Mouse (Mus musculus): ENCODE results near the gene Cdk14. TPM values are rescaled to one million over a fixed set of nuclear protein-coding genes. Genes with fewer than 3 reads are reported as not detected.
A peak's percentile ranks its signal among the peaks of the same experiment; 100 is the strongest.

Cdk14 gene
- polyA plus RNA-seq, 1 experiment from 2014 or later: 42.2 TPM

GRCm38 (mm10) chr5:5175090-5175489 is 245.0 kb downstream of the Cdk14 start:
- H3K4me2 ChIP-seq: no peak overlapping the region
- no peaks in the 10 kb centered on the region for H3K36me3 ChIP-seq
- H3K4me1 ChIP-seq: peaks cover 5% of the 10 kb centered on the region; the same call in 1 of the 2 replicates
- H3K27me3 ChIP-seq (replicated peaks): no peaks in the 10 kb centered on the region
- no peaks in the 10 kb centered on the region for H3K9me3 ChIP-seq (replicated peaks)
- no peak overlapping the region for H3K4me3 ChIP-seq (replicated peaks)
- H3K27ac ChIP-seq (replicated peaks): no peak overlapping the region
- no peak overlapping the region for H3K9ac ChIP-seq (replicated peaks)
- no peak; the same call in 1 of the 2 replicates for ATAC-seq (ENCODE audit: low FRiP score)
- WGBS: 37% methylated on average over 1 of the region's 1 CpGs

GRCm38 (mm10) chr5:5166086-5166485 is 254.0 kb downstream of the Cdk14 start:
- no peak for ATAC-seq (ENCODE audit: low FRiP score)
- WGBS: 19% methylated on average over 2 of the region's 2 CpGs
- H3K27me3 ChIP-seq (replicated peaks): no peaks in the 10 kb centered on the region

GRCm38 (mm10) chr5:5164326-5164725 is 255.8 kb downstream of the Cdk14 start:
- Histone ChIP-seq H3K4me1 (no peaks in the 10 kb centered on the region), H3K27me3 (replicated peaks) (no peaks in the 10 kb centered on the region), H3K36me3 (no peaks in the 10 kb centered on the region), H3K9me3 (replicated peaks) (no peaks in the 10 kb centered on the region), H3K27ac (replicated peaks) (no peak overlapping the region), H3K4me3 (replicated peaks) (no peak overlapping the region), H3K4me2 (no peak overlapping the region), H3K9ac (replicated peaks) (no peak overlapping the region)
- no peak for ATAC-seq (ENCODE audit: low FRiP score)
- 96% methylated on average over 5 of the region's 5 CpGs for WGBS

More at GRCm38 (mm10) chr5:5166086-5166485, 254.0 kb downstream of the Cdk14 start:
- no peaks in the 10 kb centered on the region for H3K4me1 ChIP-seq
- H3K4me3 ChIP-seq (replicated peaks): no peak overlapping the region
- H3K9me3 ChIP-seq (replicated peaks): no peaks in the 10 kb centered on the region
- no peaks in the 10 kb centered on the region for H3K36me3 ChIP-seq
- H3K27ac ChIP-seq (replicated peaks): no peak overlapping the region
- H3K9ac ChIP-seq (replicated peaks): no peak overlapping the region
- H3K4me2 ChIP-seq: no peak overlapping the region

DNA sequence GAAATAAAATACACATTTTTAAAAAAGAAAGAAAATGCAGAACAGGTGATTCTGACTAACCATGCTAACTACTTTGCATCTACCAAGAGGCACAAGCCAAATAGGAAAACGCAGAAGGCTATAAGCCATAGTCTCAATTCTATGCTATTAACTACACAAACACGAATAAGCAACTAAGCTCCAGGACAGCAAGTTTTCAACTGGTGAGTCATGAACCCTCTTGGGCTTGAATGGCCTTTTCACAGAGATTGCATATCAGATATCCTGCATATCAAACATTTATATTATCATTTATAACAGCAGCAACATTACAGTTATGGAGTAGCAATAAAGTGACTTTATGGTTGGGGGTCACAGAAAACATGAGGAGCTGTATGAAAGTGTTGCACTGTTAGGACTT is 256.3 kb downstream of the Cdk14 start:
- 89% methylated on average over 2 of the region's 2 CpGs for WGBS
- no peaks in the 10 kb centered on the region for H3K27me3 ChIP-seq (replicated peaks)

DNA sequence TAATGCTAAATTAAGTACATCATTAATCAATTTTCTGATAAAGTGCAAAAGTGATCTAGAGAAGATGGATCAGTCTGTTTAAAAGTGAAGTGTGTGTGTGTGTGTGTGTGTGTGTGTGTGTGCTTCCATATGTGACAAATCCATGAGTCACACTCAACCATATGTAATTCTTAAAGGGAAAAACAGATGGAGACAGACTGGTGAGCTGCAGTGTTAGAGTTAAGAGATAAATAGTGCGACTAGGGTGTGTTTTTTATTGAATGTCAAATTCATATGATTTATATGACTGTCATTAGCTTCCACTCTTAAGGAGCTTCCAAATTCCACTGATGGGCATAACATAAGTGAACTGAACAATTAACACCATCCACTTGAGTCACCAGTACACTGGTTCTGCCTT is 260.6 kb downstream of the Cdk14 start:
- no peaks in the 10 kb centered on the region for H3K27me3 ChIP-seq (replicated peaks)
- H3K27ac ChIP-seq (replicated peaks): no peak overlapping the region
- no peaks in the 10 kb centered on the region for H3K4me1 ChIP-seq
- no peaks in the 10 kb centered on the region for H3K36me3 ChIP-seq
- no peak overlapping the region for H3K4me3 ChIP-seq (replicated peaks)
- H3K9me3 ChIP-seq (replicated peaks): no peaks in the 10 kb centered on the region
- H3K9ac ChIP-seq (replicated peaks): no peak overlapping the region
- H3K4me2 ChIP-seq: no peak overlapping the region
- 95% methylated on average over 1 of the region's 1 CpGs for WGBS
- no peak for ATAC-seq (ENCODE audit: low FRiP score)

More for the DNA sequence above, 256.3 kb downstream of the Cdk14 start:
- Histone ChIP-seq H3K9ac (replicated peaks) (no peak overlapping the region), H3K4me1 (no peaks in the 10 kb centered on the region), H3K36me3 (no peaks in the 10 kb centered on the region), H3K27ac (replicated peaks) (no peak overlapping the region), H3K9me3 (replicated peaks) (no peaks in the 10 kb centered on the region), H3K4me3 (replicated peaks) (no peak overlapping the region), H3K4me2 (no peak overlapping the region)
- ATAC-seq (ENCODE audit: low FRiP score): no peak

- Histone ChIP-seq H3K9ac (replicated peaks) (no peak overlapping the region), H3K4me3 (replicated peaks) (no peak overlapping the region), H3K9me3 (replicated peaks) (no peaks in the 10 kb centered on the region), H3K36me3 (no peaks in the 10 kb centered on the region), H3K4me1 (peaks cover 5% of the 10 kb centered on the region), H3K27ac (replicated peaks) (no peak overlapping the region), H3K27me3 (replicated peaks) (no peaks in the 10 kb centered on the region), H3K4me2 (no peak overlapping the region)
- 88% methylated on average over 5 of the region's 5 CpGs for WGBS
- no peak for ATAC-seq (ENCODE audit: low FRiP score)
These were observed 280.3 kb downstream of the Cdk14 start for GRCm38 (mm10) chr5:5139855-5140254.

GRCm38 (mm10) chr5:5134905-5135511 is 285.1 kb downstream of the Cdk14 start:
- Histone ChIP-seq H3K4me1 (peaks cover 12% of the 10 kb centered on the region), H3K4me3 (replicated peaks) (no peak overlapping the region), H3K9me3 (replicated peaks) (no peaks in the 10 kb centered on the region), H3K27ac (replicated peaks) (no peak overlapping the region), H3K36me3 (no peaks in the 10 kb centered on the region), H3K27me3 (replicated peaks) (no peaks in the 10 kb centered on the region), H3K9ac (replicated peaks) (no peak overlapping the region), H3K4me2 (no peak overlapping the region)
- 52% methylated on average over 13 of the region's 13 CpGs for WGBS
- no peak for ATAC-seq (ENCODE audit: low FRiP score)

GRCm38 (mm10) chr5:5134143-5134904 is 285.8 kb downstream of the Cdk14 start:
- Histone ChIP-seq H3K9me3 (replicated peaks) (no peaks in the 10 kb centered on the region), H3K4me3 (replicated peaks) (no peak overlapping the region), H3K36me3 (no peaks in the 10 kb centered on the region), H3K27ac (replicated peaks) (no peak overlapping the region), H3K4me1 (peaks cover 12% of the 10 kb centered on the region), H3K27me3 (replicated peaks) (no peaks in the 10 kb centered on the region), H3K4me2 (no peak overlapping the region), H3K9ac (replicated peaks) (no peak overlapping the region)
- 37% methylated on average over 6 of the region's 6 CpGs for WGBS
- no peak for ATAC-seq (ENCODE audit: low FRiP score)

DNA sequence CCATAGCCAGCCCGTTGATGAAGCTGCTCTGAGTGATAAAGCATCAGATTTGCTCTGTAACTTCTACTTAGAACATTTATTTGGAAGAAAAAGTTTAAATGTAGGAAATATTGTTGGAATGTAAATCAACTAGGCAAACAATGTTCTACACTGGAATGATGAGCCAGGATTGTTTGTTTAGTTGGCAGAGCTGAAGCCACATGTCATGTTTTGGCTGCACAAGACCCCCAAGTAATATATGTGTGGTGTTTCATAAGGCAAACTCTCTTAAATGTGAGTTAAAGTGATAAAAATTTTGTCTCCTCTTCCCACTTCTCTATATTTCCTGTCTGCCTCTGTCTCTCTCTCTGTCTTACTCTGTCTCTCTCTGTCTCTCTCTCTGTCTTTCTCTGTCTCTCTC is 291.3 kb downstream of the Cdk14 start:
- H3K9ac ChIP-seq (replicated peaks): no peak overlapping the region
- H3K4me1 ChIP-seq: 0 out of 2 replicates have a peak, but pooled peaks cover 4% of the 10 kb centered on the region
- H3K27me3 ChIP-seq (replicated peaks): no peaks in the 10 kb centered on the region
- WGBS: 83% methylated on average over 1 of the region's 1 CpGs
- no peak overlapping the region for H3K4me2 ChIP-seq
- ATAC-seq (ENCODE audit: low FRiP score): no peak
- no peaks in the 10 kb centered on the region for H3K9me3 ChIP-seq (replicated peaks)
- H3K27ac ChIP-seq (replicated peaks): no peak overlapping the region
- H3K36me3 ChIP-seq: no peaks in the 10 kb centered on the region
- H3K4me3 ChIP-seq (replicated peaks): no peak overlapping the region

DNA sequence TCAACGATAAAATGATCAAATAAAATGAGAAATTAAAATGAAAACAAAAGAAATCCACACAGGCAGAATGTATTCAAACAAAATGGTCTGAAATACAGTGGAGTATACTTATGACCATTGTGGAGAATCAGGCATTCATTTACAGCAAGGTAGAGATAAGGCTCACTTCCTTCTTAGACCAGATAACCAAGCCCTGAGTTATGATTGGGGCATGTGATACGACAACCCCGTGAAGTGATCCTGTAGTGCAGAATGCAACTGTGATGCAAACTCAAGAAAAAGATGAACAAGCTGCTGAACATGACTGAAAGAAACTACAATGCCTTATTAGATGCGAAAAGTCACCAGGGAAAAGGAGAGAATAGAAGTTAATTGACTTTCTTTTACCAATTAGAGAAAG is 295.5 kb downstream of the Cdk14 start:
- no peaks in the 10 kb centered on the region for H3K36me3 ChIP-seq
- H3K27me3 ChIP-seq (replicated peaks): no peaks in the 10 kb centered on the region
- no peak overlapping the region for H3K4me2 ChIP-seq
- H3K4me3 ChIP-seq (replicated peaks): no peak overlapping the region
- H3K9ac ChIP-seq (replicated peaks): no peak overlapping the region
- no peaks in the 10 kb centered on the region for H3K9me3 ChIP-seq (replicated peaks)
- ATAC-seq (ENCODE audit: low FRiP score): no peak
- WGBS: 81% methylated on average over 4 of the region's 4 CpGs
- H3K4me1 ChIP-seq: no peaks in the 10 kb centered on the region
- H3K27ac ChIP-seq (replicated peaks): no peak overlapping the region

GRCm38 (mm10) chr5:5116775-5117522 is 303.2 kb downstream of the Cdk14 start:
- WGBS: 15% methylated on average over 5 of the region's 5 CpGs
- Histone ChIP-seq H3K9me3 (replicated peaks) (no peaks in the 10 kb centered on the region), H3K27ac (replicated peaks) (no peak overlapping the region), H3K4me1 (peaks cover 13% of the 10 kb centered on the region), H3K9ac (replicated peaks) (no peak overlapping the region), H3K4me2 (no peak overlapping the region), H3K27me3 (replicated peaks) (no peaks in the 10 kb centered on the region), H3K36me3 (no peaks in the 10 kb centered on the region), H3K4me3 (replicated peaks) (no peak overlapping the region)
- ATAC-seq (ENCODE audit: low FRiP score): peak; percentile 74

DNA sequence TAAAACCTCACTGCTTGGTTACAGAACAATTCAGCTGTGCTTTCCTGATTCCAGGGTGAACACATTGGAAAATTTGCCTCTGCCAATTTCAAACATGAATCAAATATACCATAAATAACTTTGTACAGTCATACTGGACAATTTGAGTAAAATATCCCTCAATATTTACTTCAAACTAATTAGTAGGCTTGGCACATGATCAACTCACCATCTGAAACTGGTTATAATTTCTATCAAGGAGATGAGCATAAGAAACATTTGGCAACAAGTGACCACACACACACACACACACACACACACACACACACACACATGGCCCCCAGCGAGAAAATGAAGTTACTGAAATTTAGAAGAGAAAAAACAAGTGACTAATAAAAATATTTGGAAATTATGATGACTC is 304.6 kb downstream of the Cdk14 start:
- Histone ChIP-seq H3K4me2 (no peak overlapping the region), H3K9me3 (replicated peaks) (no peaks in the 10 kb centered on the region), H3K27me3 (replicated peaks) (no peaks in the 10 kb centered on the region), H3K9ac (replicated peaks) (no peak overlapping the region), H3K4me1 (peaks cover 19% of the 10 kb centered on the region), H3K27ac (replicated peaks) (no peak overlapping the region), H3K4me3 (replicated peaks) (no peak overlapping the region), H3K36me3 (no peaks in the 10 kb centered on the region)
- WGBS: 80% methylated on average over 1 of the region's 1 CpGs
- no peak for ATAC-seq (ENCODE audit: low FRiP score)

Data from neural tube, embryonic 15.5 days (tissue).